Mouse (Mus musculus): ENCODE measurements at regions not wholly inside any gene's neighbourhood (a gene's known extent, or its start where the extent isn't known, plus 50 kb on each side); places are given as distances from the start of the nearest gene placed in this dataset.

GRCm38 (mm10) chr2:34031001-34031412, 143.3 kb upstream of the Mvb12b start:
- TF ChIP-seq CTCF (IDR thresholded peaks at IDR 0.05; ENCODE audit: low read depth) (no peak), EP300 (optimal IDR thresholded peaks at IDR 0.05) (no peak)
